Mouse (Mus musculus): ENCODE data around the gene Sh3pxd2a. TPM values are rescaled to one million over a fixed set of nuclear protein-coding genes. Genes with fewer than 3 reads are reported as not detected.

Sh3pxd2a gene
- polyA plus RNA-seq, 1 experiment from 2014 or later: 0.65 TPM

DNA sequence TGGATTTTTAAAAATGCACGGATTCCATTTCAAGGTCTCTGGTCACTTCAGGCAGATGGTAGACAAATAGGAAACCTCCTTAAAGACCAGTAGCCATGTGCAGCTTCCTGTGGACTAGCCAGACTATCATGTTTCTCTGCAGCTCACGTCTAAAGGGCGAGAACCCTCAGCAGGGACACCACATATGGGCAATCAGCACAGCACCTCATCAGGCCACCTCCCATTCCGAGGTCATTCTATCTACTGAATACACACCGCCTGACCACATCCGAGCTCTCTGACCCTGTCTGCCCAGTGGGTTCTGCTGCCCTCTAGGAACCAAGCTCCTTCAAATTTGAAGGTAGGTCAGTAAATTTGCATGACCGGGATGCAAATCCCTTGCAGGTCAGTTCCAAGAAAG lies 35.4 kb downstream of the Sh3pxd2a start:
- Histone ChIP-seq H3K27me3 (ENCODE audit: control insufficient read depth, insufficient read depth, low read depth, low read length) (no peaks in the 10 kb centered on the region), H3K27ac (ENCODE audit: low read length) (peak overlapping the region; percentile 35), H3K4me2 (ENCODE audit: low read depth, low read length) (peak overlapping the region; percentile 11), H3K9ac (ENCODE audit: low read depth, low read length) (no peak overlapping the region), H3K4me3 (ENCODE audit: low read depth, low read length) (no peak overlapping the region), H3K4me1 (ENCODE audit: control insufficient read depth, low read depth, low read length) (peaks cover 57% of the 10 kb centered on the region), H3K36me3 (ENCODE audit: control insufficient read depth, insufficient read depth) (no peaks in the 10 kb centered on the region), H3K9me3 (replicated peaks; ENCODE audit: control insufficient read depth, low read length) (no peaks in the 10 kb centered on the region)
- no peak for ATAC-seq (ENCODE audit: low read depth)
- WGBS (ENCODE audit: insufficient replicate concordance): 43% methylated on average over 7 of the region's 7 CpGs

DNA sequence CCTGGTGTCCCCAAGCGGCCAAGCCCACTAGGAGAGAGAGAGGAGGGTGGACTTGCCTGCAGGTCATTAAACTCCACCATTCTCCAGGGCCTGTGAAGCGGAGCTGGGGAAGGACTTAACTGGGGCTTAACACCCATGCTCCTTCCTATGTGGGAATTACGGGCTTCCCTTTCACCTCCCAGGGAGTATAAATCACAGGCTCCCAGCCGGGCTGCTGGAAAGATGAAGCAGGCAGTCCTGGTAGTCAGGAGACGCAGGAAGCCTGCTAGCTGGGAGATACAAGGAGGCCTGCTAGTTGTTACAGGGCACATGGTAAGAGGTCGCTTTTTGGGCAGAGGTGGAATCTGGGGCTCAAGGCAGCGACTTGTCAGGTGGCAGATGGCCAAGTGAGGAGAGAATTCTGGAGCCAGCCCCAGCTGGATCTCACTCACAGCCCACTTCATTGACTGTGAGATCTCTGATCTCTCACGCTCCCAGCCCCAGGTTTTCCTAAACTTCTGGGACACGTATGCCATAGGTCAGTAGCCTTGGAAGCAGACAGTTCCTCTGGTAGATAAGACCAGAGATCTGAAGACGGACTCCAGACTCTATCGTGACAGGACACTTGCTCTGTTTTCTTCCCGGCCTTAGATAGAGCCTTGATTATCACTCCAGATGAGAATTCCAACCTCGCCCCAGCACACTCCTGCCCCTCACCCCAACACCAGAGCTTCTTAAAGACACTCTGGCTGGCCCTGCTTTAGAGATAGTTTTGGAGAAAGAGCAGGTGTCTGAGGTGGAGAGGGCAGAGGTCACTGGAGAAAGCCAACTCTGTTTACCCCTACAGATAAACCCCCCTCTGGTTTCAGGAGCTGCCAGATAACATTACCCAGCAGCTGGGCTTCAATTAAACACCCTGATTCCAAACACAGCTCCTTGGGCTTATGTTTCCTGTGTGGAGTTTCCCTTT lies 36.1 kb downstream of the Sh3pxd2a start:
- no peak overlapping the region for H3K4me3 ChIP-seq (ENCODE audit: low read depth, low read length)
- no peaks in the 10 kb centered on the region for H3K36me3 ChIP-seq (ENCODE audit: control insufficient read depth, insufficient read depth)
- H3K27ac ChIP-seq (ENCODE audit: low read length): peak overlapping the region; percentile 35
- no peaks in the 10 kb centered on the region for H3K9me3 ChIP-seq (replicated peaks; ENCODE audit: control insufficient read depth, low read length)
- H3K27me3 ChIP-seq (ENCODE audit: control insufficient read depth, insufficient read depth, low read depth, low read length): no peaks in the 10 kb centered on the region
- no peak for ATAC-seq (ENCODE audit: low read depth)
- peak overlapping the region; percentile 11 for H3K4me2 ChIP-seq (ENCODE audit: low read depth, low read length)
- H3K4me1 ChIP-seq (ENCODE audit: control insufficient read depth, low read depth, low read length): peaks cover 54% of the 10 kb centered on the region
- 38% methylated on average over 13 of the region's 13 CpGs for WGBS (ENCODE audit: insufficient replicate concordance)
- peak overlapping the region; percentile 13; the same call in 1 of the 2 replicates for H3K9ac ChIP-seq (ENCODE audit: low read depth, low read length)

DNA sequence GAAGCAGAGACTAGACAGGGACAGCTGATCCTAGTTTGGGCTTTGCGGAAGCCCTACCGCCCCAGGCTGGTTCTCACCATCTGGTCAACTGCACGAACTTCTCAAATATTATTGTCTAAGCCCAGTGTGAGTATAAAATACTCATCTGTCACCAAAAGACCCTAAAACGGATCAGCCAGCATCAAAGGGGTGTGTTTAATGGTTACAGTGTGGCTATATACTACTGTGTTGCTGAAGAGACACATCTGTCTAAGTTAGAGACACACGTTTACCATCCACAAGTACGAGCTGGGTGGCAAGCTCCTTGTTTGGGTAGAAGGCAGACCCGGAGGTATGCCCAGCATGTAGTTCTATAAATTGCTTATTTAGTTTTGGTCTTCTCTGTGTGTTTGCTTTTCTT lies 40.6 kb downstream of the Sh3pxd2a start:
- no peaks in the 10 kb centered on the region for H3K9me3 ChIP-seq (replicated peaks; ENCODE audit: control insufficient read depth, low read length)
- H3K4me1 ChIP-seq (ENCODE audit: control insufficient read depth, low read depth, low read length): peaks cover 23% of the 10 kb centered on the region
- no peaks in the 10 kb centered on the region for H3K36me3 ChIP-seq (ENCODE audit: control insufficient read depth, insufficient read depth)
- H3K4me2 ChIP-seq (ENCODE audit: low read depth, low read length): no peak overlapping the region
- ATAC-seq (ENCODE audit: low read depth): no peak
- H3K27ac ChIP-seq (ENCODE audit: low read length): no peak overlapping the region
- H3K27me3 ChIP-seq (ENCODE audit: control insufficient read depth, insufficient read depth, low read depth, low read length): no peaks in the 10 kb centered on the region
- 79% methylated on average over 7 of the region's 7 CpGs for WGBS (ENCODE audit: insufficient replicate concordance)
- no peak overlapping the region for H3K4me3 ChIP-seq (ENCODE audit: low read depth, low read length)
- no peak overlapping the region for H3K9ac ChIP-seq (ENCODE audit: low read depth, low read length)

DNA sequence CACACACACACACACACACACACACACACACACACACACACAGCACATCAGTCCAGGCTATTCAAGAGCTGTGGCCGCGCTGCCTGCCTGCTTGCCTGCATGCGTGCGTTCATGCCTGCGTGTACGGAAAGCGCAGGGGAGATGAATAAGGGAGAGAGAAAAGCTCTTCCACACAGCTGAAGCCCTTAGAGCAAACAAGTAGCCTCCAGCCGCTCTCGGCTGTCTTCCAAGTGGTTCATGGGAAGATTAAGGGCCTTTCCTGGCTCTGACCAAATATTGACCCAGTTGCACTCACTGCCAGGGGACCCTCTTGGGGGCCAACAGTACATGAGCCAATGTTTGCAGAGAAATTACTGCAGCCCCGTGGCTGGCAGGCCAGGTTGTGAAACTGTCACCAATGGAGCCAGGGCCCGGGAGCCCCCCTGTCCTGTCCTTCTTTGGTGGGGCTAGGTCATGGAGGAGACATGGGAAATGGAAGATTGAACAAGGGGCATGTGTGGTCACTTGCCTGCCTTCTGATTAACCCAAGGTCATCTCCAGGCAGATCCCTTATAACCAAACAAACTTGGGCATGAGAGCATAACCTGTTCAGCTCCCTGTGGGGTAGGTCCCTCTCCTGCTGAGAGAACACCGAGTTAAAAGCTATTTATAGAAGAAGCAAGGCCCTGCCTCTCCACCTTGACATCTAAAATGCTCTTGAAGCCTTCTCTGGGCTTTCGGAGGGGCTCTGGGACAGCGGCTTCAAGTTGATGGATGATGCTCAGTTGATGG lies 42.9 kb downstream of the Sh3pxd2a start:
- no peaks in the 10 kb centered on the region for H3K36me3 ChIP-seq (ENCODE audit: control insufficient read depth, insufficient read depth)

DNA sequence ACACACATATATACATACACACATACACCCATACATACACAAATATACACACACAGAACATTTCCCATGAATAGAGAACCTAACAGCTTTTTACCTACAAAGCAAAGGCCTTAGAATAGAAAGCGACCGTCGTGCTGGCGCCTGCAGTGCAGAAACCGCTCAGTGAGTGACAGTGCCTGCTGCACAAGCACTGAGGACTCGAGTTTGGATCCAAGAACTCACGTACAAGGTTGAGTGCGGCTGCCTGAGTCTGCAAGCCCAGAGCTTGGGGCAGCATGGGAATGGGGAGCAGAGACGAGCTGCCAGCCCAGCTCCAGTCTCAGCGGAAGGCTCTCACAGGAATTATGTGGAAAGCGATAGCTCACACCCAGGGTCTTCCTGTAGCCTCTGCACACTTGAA lies 43.7 kb downstream of the Sh3pxd2a start:
- Histone ChIP-seq H3K27me3 (ENCODE audit: control insufficient read depth, insufficient read depth, low read depth, low read length) (no peaks in the 10 kb centered on the region), H3K4me1 (ENCODE audit: control insufficient read depth, low read depth, low read length) (peaks cover 12% of the 10 kb centered on the region), H3K36me3 (ENCODE audit: control insufficient read depth, insufficient read depth) (no peaks in the 10 kb centered on the region), H3K27ac (ENCODE audit: low read length) (no peak overlapping the region), H3K9ac (ENCODE audit: low read depth, low read length) (no peak overlapping the region), H3K9me3 (replicated peaks; ENCODE audit: control insufficient read depth, low read length) (no peaks in the 10 kb centered on the region), H3K4me3 (ENCODE audit: low read depth, low read length) (no peak overlapping the region), H3K4me2 (ENCODE audit: low read depth, low read length) (no peak overlapping the region)
- 84% methylated on average over 11 of the region's 11 CpGs for WGBS (ENCODE audit: insufficient replicate concordance)
- no peak for ATAC-seq (ENCODE audit: low read depth)

More for the DNA sequence above, 42.9 kb downstream of the Sh3pxd2a start:
- H3K4me3 ChIP-seq (ENCODE audit: low read depth, low read length): no peak overlapping the region
- no peak overlapping the region for H3K4me2 ChIP-seq (ENCODE audit: low read depth, low read length)
- H3K9ac ChIP-seq (ENCODE audit: low read depth, low read length): no peak overlapping the region
- H3K27ac ChIP-seq (ENCODE audit: low read length): no peak overlapping the region
- H3K9me3 ChIP-seq (replicated peaks; ENCODE audit: control insufficient read depth, low read length): no peaks in the 10 kb centered on the region
- no peaks in the 10 kb centered on the region for H3K27me3 ChIP-seq (ENCODE audit: control insufficient read depth, insufficient read depth, low read depth, low read length)
- H3K4me1 ChIP-seq (ENCODE audit: control insufficient read depth, low read depth, low read length): peaks cover 12% of the 10 kb centered on the region
- 71% methylated on average over 14 of the region's 14 CpGs for WGBS (ENCODE audit: insufficient replicate concordance)
- no peak for ATAC-seq (ENCODE audit: low read depth)

DNA sequence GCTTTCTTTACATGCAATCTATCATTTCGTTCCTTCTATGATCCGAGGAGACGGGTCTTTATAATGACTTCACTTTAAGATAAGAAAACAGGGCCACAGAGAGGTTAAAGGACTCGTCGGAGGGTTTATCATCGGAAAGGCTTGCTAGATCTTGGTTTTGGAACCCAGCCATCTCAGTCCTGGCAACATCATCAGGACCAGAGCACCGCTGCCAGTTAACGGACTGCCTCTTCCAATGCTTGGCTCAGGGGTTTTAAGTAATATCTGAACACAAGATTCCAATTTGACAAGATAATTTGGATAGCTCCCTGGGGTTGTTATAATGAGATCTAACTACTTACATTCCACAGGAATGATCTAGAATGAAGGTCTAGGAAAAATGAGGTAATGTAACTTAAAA lies 45.0 kb downstream of the Sh3pxd2a start:
- Histone ChIP-seq H3K4me1 (ENCODE audit: control insufficient read depth, low read depth, low read length) (peaks cover 12% of the 10 kb centered on the region), H3K4me3 (ENCODE audit: low read depth, low read length) (no peak overlapping the region), H3K9me3 (replicated peaks; ENCODE audit: control insufficient read depth, low read length) (no peaks in the 10 kb centered on the region), H3K9ac (ENCODE audit: low read depth, low read length) (no peak overlapping the region), H3K4me2 (ENCODE audit: low read depth, low read length) (no peak overlapping the region), H3K36me3 (ENCODE audit: control insufficient read depth, insufficient read depth) (no peaks in the 10 kb centered on the region), H3K27ac (ENCODE audit: low read length) (no peak overlapping the region), H3K27me3 (ENCODE audit: control insufficient read depth, insufficient read depth, low read depth, low read length) (no peaks in the 10 kb centered on the region)
- ATAC-seq (ENCODE audit: low read depth): no peak
- WGBS (ENCODE audit: insufficient replicate concordance): 69% methylated on average over 8 of the region's 8 CpGs

DNA sequence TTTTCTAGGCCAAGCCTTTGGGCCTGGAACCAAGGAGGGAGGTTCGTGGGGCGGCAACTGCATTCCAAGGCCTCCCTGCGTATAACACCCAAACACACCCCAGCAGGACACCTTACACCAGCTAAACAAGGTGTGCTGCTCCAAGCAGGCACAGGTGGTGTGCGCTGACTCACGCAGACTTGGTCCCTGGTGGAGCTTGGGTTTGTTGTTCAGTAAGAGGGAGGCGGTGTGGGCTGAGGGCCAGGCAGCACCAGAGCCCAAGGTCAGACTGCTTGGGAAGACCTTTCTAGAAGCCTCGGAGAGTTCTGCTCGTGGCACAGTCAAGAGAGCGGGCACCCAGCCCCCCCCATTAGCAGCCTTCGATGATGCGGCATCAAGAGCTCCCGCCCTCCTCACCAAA lies 48.0 kb downstream of the Sh3pxd2a start:
- 82% methylated on average over 12 of the region's 12 CpGs for WGBS (ENCODE audit: insufficient replicate concordance)
- H3K27me3 ChIP-seq (ENCODE audit: control insufficient read depth, insufficient read depth, low read depth, low read length): no peaks in the 10 kb centered on the region
- no peak overlapping the region for H3K4me2 ChIP-seq (ENCODE audit: low read depth, low read length)
- no peaks in the 10 kb centered on the region for H3K36me3 ChIP-seq (ENCODE audit: control insufficient read depth, insufficient read depth)
- no peak for ATAC-seq (ENCODE audit: low read depth)
- no peak overlapping the region for H3K4me3 ChIP-seq (ENCODE audit: low read depth, low read length)
- H3K4me1 ChIP-seq (ENCODE audit: control insufficient read depth, low read depth, low read length): peaks cover 8% of the 10 kb centered on the region
- no peak overlapping the region for H3K27ac ChIP-seq (ENCODE audit: low read length)
- H3K9ac ChIP-seq (ENCODE audit: low read depth, low read length): no peak overlapping the region
- no peaks in the 10 kb centered on the region for H3K9me3 ChIP-seq (replicated peaks; ENCODE audit: control insufficient read depth, low read length)

DNA sequence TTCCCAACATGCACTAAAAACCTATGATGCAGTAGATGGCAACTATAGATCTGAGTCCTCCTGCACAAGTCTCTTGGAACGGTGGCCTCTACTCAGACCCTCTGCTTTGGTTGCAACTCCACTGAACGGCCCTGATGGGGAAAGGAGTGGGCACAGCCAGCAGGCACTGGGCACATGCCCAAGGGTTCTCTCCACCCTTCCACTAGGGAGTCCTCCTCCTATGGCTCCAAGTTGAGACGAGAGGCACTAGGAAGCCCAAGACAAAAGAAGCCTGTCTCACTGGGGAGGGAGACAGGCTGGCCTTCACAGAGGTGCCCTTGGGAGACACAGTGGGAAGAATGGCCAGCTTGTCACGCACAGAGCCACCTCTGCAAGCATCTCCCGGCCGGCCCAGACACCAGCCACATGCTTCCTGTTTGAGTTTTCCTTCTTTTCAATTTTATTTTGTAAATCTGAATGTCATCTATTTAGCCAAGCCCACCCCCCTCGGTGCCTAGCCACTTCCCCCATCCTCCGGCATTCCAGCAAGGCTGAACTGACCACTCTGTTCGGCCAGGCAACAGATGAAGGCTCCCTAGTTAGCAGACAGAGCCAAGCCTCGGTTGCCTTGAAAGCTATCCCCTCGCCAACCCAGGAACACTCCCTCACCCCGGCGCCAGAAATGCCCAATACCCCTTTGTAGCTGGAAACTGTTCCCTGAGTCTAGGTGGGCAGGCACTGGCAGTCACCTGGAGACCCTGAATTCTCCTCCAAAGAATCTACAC lies 49.9 kb downstream of the Sh3pxd2a start:
- H3K4me2 ChIP-seq (ENCODE audit: low read depth, low read length): no peak overlapping the region
- H3K4me1 ChIP-seq (ENCODE audit: control insufficient read depth, low read depth, low read length): peaks cover 7% of the 10 kb centered on the region
- ATAC-seq (ENCODE audit: low read depth): no peak
- H3K9ac ChIP-seq (ENCODE audit: low read depth, low read length): no peak overlapping the region
- H3K27me3 ChIP-seq (ENCODE audit: control insufficient read depth, insufficient read depth, low read depth, low read length): no peaks in the 10 kb centered on the region
- no peaks in the 10 kb centered on the region for H3K36me3 ChIP-seq (ENCODE audit: control insufficient read depth, insufficient read depth)
- H3K27ac ChIP-seq (ENCODE audit: low read length): no peak overlapping the region
- no peaks in the 10 kb centered on the region for H3K9me3 ChIP-seq (replicated peaks; ENCODE audit: control insufficient read depth, low read length)
- 71% methylated on average over 13 of the region's 13 CpGs for WGBS (ENCODE audit: insufficient replicate concordance)
- H3K4me3 ChIP-seq (ENCODE audit: low read depth, low read length): no peak overlapping the region

All from liver, embryonic 16.5 days (tissue).